Mouse (Mus musculus): ENCODE data around the gene Trap1.
"Not testable (repeated sequence)": the region's sequence is repeated elsewhere in the genome, so short reads cannot be mapped to it uniquely, and the experiment has no call there.

Trap1 gene

DNA sequence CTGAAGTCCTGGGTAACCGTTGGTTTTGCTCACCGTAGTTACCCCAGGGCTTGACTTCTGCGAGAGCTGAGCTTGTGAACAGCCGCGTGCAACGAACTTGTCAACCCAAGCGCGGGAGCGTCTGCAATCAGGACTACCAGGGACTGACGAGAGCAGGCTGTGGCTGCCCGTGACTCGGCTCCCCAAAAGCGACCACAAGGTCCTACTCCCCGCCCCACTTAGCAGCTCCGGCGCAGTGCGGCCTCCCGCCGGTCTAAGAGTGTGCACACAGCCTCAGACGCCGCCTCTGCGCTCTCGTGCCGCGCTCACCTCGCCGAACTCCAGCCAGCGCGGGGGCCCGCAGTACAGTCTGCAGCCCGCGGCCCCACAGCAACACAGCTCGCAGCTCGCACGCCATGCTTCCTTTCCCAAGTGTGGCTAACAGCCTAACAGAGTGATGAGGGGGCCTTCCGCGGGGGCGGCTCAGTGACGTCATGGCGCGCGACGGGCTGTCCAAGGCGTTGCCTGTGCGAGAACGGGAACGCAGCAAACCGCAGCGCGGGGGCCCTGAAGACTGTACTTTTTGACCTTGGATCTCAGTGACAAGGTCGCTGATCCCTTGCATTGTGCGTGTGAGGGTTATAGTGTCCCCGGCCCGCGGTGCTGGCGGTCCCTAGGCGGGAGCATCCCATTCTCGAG lies at the start of gene Trap1:
Trap1 (minus strand) TSS at position 444 of the 678 bp plus-strand sequence.
- peak; percentile 92 to 93 for DNase-seq (ENCODE audit: low spot score in 2 of 2)

DNA sequence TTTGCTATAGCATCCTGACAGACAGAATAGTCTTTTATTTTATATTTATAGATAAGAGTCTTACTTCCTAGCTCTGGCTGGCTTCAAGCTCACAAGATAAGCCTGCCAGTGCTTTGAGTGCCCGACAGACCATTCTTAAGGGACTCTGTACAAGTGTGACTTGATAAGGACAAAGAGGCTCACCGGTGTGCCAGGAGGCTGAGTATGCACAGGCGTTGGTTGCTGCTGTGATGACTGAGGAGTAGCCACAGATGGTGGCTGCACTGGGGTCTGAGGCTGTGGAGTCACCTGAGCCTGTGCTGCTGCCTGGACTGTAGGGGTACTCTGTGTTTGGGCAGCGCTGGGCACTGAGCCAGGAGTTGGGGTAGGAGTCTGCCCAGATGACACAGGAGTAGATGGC lies 39.4 kb upstream of the Trap1 start:
- DNase-seq (ENCODE audit: low spot score in 2 of 2): no peak

GRCm38 (mm10) chr16:4100374-4100773 lies 22.7 kb upstream of the Trap1 start:
- no peak for DNase-seq (ENCODE audit: low spot score in 2 of 2)

DNA sequence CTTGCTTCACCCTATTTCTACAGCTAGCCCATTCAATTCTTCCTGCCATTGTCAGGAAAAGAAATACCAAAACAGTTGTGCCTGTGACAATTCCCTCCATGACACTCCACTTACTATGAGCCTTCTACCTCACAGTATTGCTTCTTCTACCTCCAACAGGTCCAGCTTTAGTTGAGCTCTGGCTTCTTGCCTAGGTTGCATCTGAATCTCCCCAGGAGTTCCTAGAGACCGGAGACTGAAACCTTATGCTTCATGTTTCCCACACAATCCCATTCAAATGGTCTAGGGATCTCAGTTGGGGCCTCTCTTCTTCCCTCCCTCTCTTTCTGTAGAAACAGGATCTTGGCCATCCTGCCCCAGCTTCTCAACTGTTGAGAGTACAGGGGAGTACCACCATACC lies 19.9 kb upstream of the Trap1 start:
- no peak for DNase-seq (ENCODE audit: low spot score in 2 of 2)

GRCm38 (mm10) chr16:4096898-4097297 lies 19.3 kb upstream of the Trap1 start:
- DNase-seq (ENCODE audit: low spot score in 2 of 2): no peak

- no peak for DNase-seq (ENCODE audit: low spot score in 2 of 2)
These were observed 18.5 kb upstream of the Trap1 start for GRCm38 (mm10) chr16:4096141-4096540.

DNA sequence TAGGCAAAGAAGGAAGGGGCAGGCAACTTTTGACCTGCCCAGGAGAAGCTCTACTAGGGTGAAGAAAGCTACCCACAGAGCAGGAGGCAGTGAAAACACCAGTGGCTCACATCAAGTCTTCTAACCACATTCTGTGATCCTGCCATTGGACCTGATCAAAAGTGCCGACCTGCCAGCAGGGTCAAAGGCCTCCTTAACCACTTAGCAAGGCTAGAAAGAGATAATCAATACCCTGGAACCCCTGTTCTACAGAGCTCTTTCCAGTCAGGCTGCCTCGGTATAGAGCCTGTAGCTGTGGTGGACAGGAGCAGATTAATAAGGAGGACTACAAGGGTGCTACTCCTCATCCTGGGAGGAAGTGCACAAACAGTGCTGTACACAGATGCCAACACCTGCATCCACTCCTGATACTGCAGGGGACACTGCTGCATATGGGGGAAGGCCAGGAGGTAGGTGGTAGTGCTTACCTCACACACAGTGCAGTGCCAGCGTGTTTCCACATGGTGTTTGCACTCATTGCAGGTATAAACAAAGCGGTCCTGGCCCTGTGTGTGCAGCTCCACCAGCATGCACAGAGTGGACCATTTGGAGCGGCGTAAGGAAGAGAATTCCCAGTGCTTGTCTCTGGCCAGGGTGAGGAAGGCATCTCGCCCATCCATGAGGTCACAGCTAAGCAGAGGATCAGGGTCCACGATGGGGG lies 9.7 kb upstream of the Trap1 start:
- DNase-seq (ENCODE audit: low spot score in 2 of 2): no peak

- no peak for DNase-seq (ENCODE audit: low spot score in 2 of 2)
These were observed 8.3 kb upstream of the Trap1 start for GRCm38 (mm10) chr16:4085851-4086387.

DNA sequence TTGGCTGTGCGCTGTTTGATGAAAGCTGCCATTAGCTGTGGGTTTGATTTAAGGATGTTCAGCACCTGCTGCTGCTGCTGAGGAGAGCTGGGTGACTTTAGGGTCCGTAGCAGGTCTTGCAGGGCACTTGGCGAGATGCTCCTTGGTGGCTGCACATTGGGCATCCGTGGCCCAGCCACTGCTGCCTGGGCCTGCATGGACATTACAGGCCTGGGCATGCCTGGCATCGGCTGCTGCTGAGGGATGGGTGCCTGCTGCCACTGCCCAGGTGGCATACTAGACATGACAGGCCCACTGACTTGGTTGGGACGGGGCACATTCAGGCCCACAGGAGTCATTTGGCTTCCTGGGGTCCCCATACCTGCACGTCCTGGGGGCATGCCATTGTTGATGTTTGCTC lies 7.4 kb upstream of the Trap1 start:
- no peak for DNase-seq (ENCODE audit: low spot score in 2 of 2)

GRCm38 (mm10) chr16:4080419-4080818 lies 2.8 kb upstream of the Trap1 start:
- not testable (repeated sequence) for DNase-seq (ENCODE audit: low spot score in 2 of 2)

GRCm38 (mm10) chr16:4079656-4080055 lies 2.0 kb upstream of the Trap1 start:
- DNase-seq (ENCODE audit: low spot score in 2 of 2): no peak

GRCm38 (mm10) chr16:4078302-4078701 lies 675 bp upstream of the Trap1 start:
- not testable (repeated sequence) for DNase-seq (ENCODE audit: low spot score in 2 of 2)

- DNase-seq (ENCODE audit: low spot score in 2 of 2): peak in 1 of 2 experiments; percentile 3
These were observed 2.8 kb downstream of the Trap1 start for GRCm38 (mm10) chr16:4074836-4075235.

GRCm38 (mm10) chr16:4074297-4074696 lies 3.3 kb downstream of the Trap1 start:
- DNase-seq (ENCODE audit: low spot score in 2 of 2): no peak

- peak; percentile 35 to 62 for DNase-seq (ENCODE audit: low spot score in 2 of 2)
These were observed 9.0 kb downstream of the Trap1 start for GRCm38 (mm10) chr16:4068588-4068987.

DNA sequence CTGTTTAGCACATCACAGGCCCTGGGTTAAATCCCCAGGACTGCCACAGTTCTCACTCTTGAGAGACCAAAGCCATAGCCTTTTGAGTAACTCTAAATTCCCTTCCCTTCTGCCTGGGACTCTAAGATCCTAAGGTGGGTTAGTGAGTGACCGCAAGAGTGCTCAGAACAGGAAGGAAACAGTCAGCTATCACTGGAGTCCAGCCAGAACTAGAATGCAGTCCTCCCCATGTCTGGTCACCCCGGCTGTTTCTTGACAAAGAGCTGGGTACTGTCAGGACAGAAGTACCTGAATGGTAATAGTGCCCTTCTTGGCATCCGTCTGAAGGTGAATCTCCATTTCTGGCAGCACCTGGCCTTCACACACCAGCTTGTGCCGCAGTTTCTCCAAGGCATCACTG lies 12.7 kb downstream of the Trap1 start:
- DNase-seq (ENCODE audit: low spot score in 2 of 2): no peak

GRCm38 (mm10) chr16:4053811-4054210 lies 23.8 kb downstream of the Trap1 start:
- no peak for DNase-seq (ENCODE audit: low spot score in 2 of 2)

DNA sequence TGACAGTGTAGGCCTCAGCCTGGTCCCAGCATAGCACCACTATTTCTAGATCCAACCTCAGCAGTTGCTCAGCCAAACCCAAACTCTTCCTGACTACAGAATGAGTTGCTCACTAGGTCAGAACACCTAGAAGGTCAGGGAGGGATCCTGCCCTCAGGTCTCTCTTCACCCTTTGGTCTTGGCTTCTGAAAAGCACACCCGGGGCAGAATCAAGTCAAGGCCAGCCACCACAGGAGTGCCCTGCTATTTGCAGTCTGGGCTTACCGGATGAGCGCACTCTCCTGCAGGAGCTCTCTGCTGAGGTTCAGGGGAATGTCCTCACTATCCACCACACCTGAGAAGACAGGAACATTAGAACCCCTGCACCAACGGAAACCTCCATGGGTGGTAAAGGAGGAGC lies 25.0 kb downstream of the Trap1 start:
- no peak for DNase-seq (ENCODE audit: low spot score in 2 of 2)

- DNase-seq (ENCODE audit: low spot score in 2 of 2): no peak
These were observed 32.1 kb downstream of the Trap1 start for GRCm38 (mm10) chr16:4045524-4045923.

GRCm38 (mm10) chr16:4044093-4044492 lies 33.5 kb downstream of the Trap1 start:
- DNase-seq (ENCODE audit: low spot score in 2 of 2): no peak

GRCm38 (mm10) chr16:4041646-4042045 lies 36.0 kb downstream of the Trap1 start:
- no peak for DNase-seq (ENCODE audit: low spot score in 2 of 2)

DNA sequence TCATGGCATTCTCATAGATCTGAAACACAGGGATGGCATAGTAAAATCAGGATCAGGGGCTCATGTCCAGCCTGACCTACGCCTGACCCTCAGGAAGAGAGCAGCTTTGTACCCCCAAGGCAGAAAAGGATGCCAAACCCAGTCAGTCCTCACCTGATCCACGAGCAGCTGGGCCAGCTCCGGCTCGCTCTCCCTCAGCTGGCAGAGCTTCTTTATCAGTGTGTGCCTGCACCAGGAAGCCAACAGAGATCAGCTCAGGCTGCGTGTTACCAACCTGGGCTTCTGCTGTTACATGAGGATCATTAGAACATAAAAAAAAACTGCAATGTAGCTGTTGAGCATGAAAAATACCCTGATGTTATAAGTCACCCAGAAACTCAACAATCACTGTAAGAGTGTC lies 37.4 kb downstream of the Trap1 start:
- DNase-seq (ENCODE audit: low spot score in 2 of 2): no peak

- DNase-seq (ENCODE audit: low spot score in 2 of 2): no peak
These were observed 39.9 kb downstream of the Trap1 start for GRCm38 (mm10) chr16:4037690-4038089.
